Mouse (Mus musculus) heart, adult 9 months (tissue): ENCODE measurements around the gene Morn5.
A peak's percentile ranks its signal among the peaks of the same experiment; 100 is the strongest.

Experiments
- DNase-seq, 2 experiments: peaks; one replicate each; pipeline ENCODE4 v3.0.0; 2022; ENCODE audit warnings: low spot score in 2 of 2

Gene Morn5

DNA sequence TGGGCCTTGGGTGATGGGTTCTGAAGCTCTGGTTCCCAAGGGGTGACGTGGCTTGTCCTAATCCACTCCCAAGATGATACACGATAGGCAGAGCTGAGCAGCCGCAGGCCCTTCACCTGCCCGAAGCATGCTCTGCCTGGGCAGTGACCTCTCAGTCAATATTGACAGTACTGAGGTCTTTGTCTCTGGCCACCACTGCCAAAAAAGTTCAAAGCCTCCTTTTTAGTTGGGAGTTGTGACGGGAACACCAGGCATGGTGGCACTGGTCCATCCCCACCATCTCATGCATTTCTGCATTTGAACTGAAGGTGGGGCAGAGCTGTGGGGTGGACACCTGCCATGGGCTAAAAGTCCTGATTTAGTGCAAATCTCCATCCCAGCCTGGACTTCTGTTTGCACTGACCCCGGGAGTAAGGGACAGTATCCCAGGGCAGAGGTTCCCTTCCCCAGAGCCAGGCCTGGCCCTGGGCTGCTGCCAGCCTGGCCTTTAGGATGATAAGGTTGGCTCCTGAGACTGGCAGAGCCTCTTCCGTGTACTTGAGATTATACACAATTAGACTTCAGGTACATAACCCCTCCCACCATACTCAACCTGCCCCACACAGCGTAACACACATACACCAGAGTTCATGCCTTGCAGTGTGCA, 22.5 kb downstream of the Morn5 start:
- DNase-seq, result no peak

DNA sequence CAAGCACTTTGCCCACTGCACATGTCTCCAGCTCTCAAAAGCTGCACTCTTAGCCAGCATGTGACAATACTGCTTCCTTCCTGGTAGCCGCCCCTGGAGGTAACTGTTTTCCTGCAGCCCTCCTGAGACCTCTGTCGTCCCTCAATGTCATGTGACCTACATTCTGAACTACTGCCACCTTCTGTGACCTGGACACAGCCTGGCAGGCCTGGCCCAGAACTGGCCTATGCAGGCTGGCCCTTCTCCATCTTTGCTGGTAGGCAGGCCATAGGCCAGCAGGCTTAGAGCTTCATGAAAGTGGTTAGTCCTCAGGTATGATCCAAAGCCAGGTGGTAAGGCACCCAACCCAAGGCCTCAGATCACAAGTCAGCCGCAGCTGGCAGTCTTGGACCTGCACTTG, 24.5 kb downstream of the Morn5 start:
- DNase-seq, result peak in 1 of 2 experiments; percentile 28

DNA sequence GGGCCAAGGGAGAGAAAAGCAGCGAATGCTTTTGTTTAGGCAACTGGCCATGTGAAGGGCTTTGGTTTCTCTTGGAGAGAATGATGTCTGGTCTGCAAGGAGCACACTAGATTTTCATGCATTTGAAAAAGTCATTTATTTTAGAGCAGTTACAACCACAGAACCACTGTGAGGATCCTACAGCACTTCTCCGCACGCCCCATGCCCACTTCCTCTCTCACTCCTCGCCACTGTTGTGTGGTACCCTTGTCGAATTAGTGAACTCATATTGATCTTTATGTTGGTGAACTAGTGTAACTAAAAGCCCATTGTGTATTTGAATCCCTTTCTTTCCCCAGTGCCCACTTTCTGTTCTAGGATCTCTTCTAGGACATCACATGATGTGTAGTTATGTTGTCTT, 26.0 kb downstream of the Morn5 start:
- no peak for DNase-seq

DNA sequence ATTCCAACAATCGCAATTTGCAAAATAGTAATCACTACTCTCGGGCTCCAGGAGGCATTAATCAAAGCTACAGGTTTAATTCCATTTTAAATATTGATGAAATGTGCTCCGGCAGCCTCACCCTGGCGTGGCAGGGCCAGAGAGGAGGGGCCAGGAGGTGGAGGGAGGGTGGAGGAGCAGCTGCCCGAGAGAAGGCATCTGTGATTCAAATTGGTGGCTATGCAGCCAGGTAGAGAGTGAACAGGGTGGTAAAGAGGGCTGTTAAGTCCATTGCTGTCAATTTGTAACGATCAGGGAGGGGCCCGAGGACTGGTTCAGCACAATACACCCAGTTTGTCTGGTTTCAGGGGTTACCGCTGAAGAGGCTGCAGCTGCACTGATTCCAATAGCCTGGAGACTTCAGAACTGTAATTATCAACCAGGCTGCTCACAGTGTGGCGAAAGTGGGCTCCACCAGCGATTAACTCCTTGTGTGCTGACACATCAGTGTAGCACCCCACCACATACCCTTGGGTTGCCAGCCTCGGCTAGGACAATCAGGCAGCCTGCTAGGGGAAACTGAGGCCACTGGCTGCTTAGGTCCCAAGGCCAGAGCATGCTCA, 28.0 kb downstream of the Morn5 start:
- no peak for DNase-seq

DNA sequence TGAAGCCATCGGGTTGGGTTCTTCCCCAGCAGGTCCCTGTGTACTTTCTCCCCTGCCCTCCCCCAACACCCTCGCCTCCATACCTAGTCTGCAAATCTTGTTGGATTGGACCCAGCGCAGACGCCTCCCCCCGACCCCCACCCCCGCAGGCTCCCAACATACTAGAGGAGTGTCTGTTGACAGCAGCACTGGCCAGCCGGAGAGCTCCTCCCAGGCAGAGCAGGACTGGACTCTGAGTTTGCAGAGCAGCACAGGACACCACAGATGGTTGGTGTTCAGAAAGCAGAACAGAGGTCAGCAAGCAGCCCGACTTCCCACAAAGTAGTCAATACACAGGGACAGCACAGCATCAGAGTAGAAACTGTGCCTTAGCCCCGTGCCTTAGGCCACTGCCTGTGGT, 32.2 kb downstream of the Morn5 start:
- no peak for DNase-seq

DNA sequence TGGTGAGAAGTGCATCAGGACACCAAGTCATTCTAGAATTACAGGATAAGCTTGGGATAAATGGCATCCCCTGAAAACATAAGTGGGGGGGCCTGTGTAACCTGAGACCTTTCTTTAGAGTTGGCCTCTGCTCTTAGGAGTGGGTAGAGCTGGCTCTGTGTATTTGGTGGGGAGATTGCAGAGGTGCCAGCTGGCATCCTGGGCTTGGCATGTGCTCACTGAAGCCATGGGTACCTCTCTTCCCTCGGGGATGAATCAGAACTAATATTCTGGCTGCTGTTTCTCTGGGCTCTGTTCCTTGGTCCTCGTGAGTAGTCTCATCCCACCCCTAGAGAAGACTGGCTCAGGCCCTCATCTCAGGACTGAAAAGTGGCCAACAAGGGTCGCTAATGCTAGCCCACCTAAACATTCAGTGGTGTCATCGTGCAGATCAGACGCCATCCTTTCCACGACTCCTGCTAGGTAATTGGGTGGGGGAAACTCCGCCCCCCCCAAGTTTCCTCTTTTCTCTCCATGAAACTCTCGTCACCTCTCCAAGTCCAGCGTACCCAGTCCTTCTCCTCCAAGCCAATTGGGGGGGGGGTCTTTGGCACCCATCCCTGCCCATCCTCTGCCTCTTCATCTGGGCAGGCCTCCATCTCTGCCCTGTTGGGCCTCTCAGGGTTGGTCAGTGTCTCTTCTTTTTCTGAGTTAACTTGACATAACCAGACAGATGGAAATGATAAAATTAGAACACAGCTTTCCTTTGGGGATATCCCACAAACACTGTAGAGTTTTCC, 33.7 kb downstream of the Morn5 start:
- no peak for DNase-seq

DNA sequence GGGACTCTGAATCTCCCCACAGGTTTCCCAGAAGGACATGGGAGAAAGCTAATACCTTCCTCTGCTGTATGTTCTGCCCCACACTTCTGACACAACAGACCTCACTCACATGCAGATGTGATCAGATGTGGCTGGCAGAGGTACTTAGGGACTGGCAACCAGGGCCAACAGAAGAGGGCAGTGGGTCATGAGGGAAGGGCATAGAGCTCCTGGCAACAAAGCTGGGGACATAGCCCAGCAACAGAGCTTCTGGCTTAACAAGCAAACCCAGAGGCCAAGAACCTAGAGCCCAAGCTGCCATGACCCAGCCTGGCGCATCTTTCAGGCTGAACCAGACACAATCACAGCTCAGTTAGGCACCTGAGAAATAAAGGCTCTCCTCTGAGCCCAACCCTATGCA, 35.8 kb downstream of the Morn5 start:
- DNase-seq, result no peak

DNA sequence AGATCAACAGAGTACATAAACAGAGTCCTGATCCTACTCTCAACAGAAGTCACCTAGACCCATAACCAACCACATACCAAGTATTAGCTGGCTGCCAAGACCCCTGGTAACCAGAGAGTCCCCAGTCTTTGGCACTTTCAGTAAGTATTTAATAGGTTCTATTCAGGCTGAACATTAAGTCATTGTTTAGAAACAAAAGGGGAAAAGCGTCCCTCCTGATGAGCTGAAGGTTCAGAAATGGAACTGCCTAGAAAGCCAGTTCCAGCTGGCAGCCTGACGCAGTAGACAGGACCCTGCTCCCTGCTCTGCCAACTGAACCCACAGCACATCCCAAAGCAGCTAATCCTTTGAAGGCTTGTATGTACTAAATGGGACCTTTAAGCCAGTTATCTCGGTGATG, 39.9 kb downstream of the Morn5 start:
- no peak for DNase-seq

DNA sequence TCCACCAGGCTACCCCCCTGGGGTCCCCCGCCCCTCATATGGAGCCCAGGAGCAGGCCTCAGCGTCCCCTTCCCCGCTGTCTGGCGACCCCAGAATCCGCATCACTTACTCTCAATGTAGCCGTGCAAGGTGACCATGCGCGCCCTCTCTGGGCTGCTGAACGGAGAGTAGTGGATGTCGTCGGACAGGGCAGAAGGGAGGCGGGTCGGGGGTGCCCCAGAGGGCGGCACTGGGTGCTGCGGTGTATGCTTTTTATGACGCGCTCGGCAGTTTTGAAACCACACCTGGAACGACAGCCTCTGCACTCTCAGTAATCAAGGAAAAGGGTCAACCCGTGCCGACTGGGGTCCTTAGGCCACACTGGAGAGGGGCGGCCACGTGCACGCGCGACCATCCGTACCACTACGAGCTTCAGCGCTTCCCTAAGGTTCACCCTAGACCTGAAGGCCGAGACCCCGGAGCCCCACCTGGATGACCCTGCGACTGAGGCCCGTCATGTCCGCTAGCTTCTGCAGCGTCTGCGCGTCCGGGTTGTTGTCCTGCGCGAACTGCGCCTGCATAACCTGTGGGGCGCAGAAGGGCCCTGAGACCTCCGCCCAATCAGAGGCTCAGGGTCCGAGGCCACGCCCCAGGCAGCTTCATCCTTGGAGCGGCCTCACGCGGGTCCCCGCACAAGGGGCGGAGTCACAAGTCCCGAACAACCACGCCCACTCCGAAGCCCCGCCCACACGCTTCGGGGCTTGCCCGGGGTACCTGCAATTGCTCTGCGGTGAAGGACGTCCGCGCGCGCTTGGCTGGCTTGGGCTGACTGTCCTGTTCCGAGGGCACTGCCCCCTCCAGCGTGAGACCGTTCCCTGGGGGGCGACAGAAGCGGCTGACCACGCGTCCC, 41.8 kb downstream of the Morn5 start:
- no peak for DNase-seq

DNA sequence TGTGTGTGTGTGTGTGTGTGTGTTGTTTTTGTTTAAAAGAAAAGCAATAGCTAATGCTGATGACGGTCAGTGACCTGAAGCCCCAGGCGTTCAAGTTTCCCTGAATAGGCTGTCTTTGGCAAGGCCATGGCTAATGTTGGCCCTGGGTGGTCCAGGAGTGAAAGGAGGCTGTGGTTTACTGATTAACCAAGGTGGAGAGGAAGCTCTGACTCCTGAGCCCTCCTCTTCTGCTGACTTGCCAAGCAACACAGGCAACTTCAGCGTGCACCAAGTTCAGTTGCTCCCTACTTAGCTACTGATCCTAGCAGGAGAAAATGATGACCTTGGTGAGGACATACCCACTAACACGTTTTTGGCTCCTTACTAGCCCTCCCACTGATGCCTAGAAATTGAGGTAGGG, 43.5 kb downstream of the Morn5 start:
- DNase-seq, result no peak

DNA sequence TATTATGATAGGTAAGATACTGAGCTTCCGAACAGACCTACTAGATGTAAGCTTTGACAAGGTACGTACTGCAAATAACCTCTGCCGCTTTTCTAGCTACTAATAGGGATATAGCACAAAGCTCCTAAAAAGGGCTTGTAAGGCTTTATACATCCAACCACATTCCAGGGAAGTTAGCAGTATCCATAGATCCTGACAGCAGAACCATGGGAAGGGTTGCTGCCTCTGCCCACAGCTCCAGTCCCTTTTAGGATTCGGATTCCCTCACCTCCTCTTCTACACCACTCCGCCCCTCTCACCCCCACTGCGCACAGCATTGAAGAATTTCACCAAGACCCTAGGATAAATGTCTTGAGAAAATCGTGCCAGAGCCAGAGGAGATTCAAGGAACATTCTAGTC, 44.0 kb downstream of the Morn5 start:
- no peak for DNase-seq

DNA sequence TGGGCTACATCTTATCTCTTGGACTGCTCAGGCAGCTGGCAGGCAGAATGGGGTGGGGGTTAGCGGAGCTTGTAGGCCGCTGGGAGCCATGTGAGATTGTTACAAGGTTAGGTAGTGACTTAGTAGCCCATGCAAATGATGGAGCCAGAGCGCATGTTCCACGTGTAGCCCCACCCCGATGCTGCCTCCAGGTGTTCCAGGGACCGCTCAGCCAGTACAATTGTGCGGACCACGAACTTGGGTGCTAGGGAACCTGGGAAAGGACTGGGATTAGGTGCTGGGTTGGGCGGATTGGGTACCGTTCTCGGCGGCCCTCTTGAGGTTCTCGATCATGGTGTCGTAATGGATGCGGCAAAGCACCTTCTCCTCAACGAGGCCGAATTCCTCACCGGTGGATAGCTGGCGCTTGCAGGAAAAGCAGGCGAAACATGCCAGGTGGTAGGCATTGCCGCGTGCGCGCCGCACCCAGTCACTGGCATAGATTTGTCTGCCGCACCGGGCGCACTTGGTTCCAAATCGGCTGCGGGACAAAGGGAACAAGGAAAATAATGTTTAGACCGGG, 44.7 kb downstream of the Morn5 start:
- DNase-seq, result no peak

DNA sequence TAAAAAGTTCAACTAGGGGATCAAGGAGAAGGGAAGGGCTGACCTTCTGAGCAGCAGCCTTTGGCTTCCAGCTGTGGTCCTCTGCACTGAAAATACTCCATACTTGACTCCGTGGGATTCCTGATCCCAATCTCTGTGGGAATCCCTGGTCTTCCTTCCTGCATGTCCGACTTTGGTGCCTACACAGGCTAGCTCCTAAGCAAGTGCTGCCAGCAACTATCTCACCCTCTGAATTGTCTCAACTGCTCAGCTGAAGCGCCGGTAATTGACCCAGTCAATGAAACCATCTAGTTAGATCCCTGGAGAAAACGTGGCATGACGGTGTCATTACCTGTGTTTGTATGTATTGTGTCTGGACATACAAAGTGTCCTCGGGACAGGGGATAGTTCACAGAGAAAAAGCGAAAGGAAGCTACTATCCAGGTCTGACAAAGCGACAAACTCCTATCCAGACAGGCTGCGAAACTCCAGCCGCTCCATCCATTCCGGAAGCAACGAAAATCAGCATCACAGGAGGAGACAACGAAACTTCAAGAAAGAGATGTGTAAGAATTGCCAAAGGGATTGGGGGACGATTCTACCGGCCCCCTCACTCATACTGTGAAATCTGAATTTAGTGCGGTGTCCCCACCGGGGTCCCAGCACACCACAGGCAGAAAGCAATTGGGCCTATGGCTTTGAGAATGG, 48.0 kb downstream of the Morn5 start:
- DNase-seq, result no peak

DNA sequence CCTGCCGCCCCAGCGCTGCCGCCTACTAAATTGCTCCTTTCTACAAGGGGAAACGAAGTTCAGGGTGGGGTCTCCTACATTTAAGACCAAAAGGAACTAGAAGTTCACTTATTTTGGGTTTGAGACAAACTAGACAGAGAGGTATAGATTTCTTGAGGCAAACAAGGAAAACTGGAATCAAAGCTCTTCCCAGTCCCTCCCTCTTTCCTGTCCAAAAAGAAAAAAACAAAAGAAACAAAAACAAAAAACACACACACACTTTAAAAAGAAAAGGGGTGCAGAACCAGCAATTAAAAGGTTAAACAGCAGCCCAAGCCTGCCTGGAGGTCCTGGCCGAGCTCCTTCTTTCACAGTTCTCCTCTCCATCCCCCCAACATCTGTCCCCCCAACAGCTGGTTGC, 48.8 kb downstream of the Morn5 start:
- no peak for DNase-seq

DNA sequence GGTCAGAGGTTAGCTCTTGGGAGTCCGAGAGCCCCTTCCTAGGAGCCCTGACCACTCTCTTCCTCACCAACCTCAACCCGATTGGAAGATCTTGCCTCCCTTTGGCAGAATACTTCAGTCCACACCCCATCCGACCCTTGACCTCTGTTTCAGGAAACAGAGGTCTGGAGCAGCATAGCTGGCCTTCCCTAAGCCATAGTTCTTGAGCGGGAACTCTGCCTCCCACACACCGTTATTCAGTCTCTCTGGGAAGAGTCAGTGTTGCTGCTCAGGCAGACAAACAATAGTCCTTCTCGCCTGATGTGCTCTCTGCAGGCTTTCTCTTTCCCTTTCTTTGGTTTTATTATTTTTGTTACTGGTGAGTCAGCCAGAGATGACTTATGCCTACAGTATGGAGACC, 50.5 kb downstream of the Morn5 start:
- DNase-seq, result no peak

DNA sequence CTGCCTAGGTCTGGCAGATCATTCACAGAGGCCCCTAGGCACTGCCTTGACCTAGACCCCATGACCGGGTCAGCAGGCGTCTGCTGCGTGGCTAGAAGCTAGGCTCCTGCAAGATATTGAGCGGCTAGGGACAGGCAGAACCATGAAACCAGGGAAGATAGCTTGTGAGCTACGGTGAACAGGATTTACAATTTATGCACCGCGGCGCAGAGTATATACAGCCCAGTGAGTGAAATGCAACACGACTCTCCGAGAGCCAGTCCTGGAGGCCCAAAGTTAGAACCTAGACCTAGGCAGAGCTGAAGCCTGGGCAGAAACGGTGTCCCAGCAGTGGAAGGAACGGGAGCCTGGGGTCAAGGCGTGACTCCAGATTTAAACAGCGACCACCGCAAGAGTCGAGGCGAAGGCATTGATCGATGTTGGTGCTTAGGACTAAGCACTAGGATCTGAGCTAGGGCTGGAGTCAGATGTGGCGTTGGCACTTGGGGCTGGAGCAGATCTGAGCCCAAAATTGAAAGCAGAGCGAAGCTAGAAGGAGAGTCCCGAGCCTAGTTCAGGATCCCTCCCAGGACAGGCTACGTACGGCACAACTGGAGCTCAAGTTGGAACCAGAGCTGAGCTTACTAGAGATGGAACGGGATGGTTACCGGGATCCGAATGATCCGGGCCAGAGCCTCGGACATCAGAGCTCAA, 52.8 kb downstream of the Morn5 start:
- no peak for DNase-seq

DNA sequence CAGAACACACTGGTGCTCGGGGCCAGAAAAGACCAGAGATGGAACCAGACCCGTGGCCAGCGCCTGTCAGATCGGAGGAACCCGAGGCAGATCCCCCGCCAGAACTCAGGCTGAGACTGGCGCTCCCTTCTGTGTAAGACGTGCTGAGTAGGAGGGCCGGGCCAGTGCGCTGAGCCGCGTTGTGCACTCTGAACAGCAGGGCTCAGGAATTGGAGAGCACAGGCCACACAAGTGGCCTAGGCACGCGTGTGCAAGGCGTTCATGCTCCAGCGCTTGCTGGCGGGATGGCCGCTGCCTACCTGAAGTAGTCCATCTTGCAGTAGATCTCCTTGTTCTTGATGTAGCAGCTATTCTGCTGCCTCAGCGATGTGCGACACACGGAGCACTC, 53.3 kb downstream of the Morn5 start:
- DNase-seq, result no peak

DNA sequence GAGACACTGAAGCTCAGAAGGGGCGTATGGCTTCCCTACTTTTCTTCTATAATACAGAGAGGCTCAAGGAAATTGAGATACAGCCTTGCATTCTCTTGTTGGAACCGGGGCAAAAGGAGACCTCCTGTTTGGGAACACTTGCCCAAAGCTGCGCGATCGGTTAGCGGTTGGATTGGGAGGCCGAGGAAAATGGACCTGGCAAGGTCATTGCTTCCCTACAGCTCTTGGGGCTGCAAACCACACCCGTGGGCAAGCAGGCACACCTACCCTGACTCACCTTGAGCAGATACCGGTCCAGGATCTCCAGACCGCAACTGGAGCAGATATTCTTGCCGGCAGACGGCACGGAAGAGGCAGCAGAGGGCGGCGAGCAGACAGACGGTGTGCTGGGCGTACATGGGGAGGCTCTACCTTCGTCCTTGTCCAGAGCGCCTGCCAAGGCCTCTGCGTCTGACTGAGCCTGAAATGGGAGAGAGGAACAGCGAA, 53.9 kb downstream of the Morn5 start:
- DNase-seq, result no peak

DNA sequence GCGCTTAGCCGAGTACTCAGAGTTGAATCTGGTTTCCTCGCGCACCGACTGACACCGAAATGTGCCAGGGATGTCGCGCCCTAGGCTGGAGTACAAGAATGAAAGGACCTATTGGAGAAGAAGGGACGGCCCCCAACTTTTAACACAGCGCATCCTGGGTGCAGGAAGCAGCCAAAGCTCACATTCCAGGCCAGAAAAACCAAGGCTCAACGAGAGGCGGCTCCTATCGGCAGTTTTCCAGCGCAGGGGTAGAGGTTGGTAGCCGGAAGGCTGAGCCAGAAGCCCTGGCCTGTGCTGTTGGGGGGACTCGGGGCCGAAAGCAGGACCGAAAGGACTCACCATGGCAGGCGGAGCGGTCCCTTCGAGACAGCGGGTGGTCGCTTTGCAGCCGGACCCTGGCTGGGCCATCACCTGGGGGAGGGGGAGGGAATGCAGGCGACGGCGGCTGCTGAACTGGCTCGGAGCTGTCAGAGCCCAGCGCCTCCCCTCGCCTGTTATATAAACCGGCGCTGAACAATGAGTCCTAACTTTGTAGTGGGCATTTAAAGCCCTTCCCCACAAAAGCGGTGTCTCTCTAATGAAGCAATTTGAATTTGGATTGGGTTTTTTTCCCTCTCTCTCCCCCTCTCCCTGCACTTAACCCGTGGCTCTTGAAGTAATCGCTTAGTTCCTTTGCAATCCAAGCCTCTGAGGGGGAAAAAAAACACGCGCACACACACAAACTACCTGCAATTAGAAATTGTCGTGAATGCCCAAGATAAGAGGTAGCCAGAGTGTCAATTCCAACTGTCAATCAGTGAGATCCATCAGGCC, 54.5 kb downstream of the Morn5 start:
- no peak for DNase-seq
